Mouse (Mus musculus): ENCODE data around the gene Rnf213.
A peak's percentile ranks its signal among the peaks of the same experiment; 100 is the strongest.
"Not testable (repeated sequence)": the region's sequence is repeated elsewhere in the genome, so short reads cannot be mapped to it uniquely, and the experiment has no call there.

The Rnf213 gene

DNA sequence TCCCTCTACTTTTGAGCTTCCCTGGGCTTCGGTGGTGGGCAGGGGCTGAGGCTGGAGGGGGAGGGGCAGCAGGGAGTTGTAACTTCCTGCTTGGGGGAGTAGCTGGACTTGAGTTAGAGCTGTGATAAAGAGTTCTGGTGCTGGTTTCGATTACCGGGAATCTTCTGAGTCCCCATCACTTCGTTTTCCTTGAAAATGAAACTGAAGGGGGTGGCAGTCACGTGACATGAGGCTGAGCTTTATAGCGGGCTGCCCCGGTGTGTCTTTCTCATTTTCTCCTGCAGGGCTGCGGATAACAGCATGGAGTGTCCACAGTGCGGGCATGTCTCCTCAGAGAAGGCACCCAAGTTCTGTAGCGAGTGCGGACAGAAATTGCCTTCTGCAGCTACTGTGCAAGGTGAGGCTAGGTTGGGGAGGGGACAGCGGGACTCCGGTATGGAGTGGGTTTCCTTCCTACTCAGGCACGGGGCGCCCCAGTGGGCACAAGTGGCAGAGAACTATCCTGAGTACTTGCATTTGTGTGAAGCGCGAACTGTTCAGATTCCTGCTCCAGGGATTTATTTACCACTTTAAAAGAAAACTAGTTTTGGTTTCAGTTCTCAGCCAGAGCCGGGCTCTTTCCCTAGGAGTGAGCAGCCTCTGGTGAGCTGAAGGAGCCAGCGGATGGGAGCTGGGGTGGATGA, at the start of gene Rnf213:
Gene Rnf213 (plus strand): TSS at position 301 of the 683 bp plus-strand sequence.
- peak; percentile 74 for DNase-seq

DNA sequence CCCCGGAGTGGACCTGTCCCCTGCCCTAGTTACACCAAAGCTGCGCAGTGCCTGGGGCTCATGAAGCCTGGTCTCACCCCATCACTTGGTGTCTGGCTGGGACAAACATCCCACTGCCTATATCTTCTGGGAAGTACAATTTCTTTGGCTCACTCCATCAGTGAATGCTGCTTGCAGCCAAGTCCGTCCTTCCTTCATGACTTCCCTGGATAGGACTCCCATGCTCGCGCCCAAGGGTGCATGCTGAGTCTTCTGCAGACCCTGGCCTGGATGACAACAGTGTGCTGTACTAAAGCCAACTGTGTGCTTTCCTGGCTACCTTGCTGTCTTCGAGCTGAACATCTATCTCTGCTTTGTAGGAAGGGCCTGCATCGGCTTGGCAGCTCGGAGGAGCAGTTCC, 48.7 kb upstream of the Rnf213 start:
- DNase-seq: no peak

DNA sequence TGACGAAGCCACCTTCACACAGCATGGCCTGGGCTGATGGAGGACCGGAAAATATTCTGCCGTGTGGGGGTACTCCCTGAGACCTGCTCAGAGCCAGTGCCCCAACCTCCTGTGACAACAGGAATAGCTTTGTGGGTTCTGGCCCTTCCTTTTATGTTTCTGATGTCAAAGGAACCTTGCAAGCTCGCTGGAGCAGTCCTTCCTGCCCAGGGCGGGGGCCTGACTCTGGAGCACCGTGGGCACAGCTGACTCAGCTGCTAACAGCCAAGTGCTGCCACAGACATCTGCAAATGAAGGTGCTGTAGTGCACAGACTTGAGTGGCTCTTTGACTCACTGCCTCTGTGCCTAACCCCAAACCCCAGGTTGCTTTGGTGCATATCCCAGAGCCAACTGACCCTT, 48.0 kb upstream of the Rnf213 start:
- DNase-seq: peak; percentile 57

GRCm38 (mm10) chr11:119347125-119347524, 45.8 kb upstream of the Rnf213 start:
- no peak for DNase-seq

- no peak for DNase-seq
These were observed 40.8 kb upstream of the Rnf213 start for GRCm38 (mm10) chr11:119352113-119352512.

DNA sequence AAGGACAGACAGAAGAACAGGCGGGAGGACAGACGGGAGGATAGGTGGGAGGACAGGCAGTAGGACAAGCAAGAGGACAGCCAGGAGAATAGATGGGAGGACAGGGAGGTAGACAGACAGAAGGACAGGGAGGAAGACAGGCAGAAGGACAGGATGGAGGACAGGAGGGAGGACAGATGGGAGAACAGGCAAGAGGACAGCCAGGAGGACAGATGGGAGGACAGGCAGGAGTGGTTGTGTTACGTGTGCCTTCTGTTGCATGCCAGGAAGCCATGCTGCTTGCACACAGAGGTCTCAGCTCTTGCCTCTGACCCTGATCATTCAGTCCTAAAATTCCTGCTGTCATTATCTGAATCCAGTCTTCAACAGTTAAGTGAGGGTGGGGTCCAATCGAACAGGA, 39.0 kb upstream of the Rnf213 start:
- DNase-seq: no peak

- DNase-seq: no peak
These were observed 38.0 kb upstream of the Rnf213 start for GRCm38 (mm10) chr11:119354798-119355442.

GRCm38 (mm10) chr11:119355443-119356385, 37.2 kb upstream of the Rnf213 start, which contains the start of the genes Sgsh and Slc26a11:
Gene Sgsh (minus strand): TSS chr11:119355536.
Gene Slc26a11 (plus strand): TSS chr11:119355557.
- peak; percentile 76 for DNase-seq

GRCm38 (mm10) chr11:119359089-119359488, 33.8 kb upstream of the Rnf213 start:
- DNase-seq: no peak

- no peak for DNase-seq
These were observed 29.9 kb upstream of the Rnf213 start for GRCm38 (mm10) chr11:119362769-119363533.

GRCm38 (mm10) chr11:119363534-119364145, 29.3 kb upstream of the Rnf213 start:
- DNase-seq: peak; percentile 86

- no peak for DNase-seq
These were observed 17.5 kb upstream of the Rnf213 start for GRCm38 (mm10) chr11:119375425-119375824.

- no peak for DNase-seq
These were observed 15.6 kb upstream of the Rnf213 start for GRCm38 (mm10) chr11:119377326-119377725.

DNA sequence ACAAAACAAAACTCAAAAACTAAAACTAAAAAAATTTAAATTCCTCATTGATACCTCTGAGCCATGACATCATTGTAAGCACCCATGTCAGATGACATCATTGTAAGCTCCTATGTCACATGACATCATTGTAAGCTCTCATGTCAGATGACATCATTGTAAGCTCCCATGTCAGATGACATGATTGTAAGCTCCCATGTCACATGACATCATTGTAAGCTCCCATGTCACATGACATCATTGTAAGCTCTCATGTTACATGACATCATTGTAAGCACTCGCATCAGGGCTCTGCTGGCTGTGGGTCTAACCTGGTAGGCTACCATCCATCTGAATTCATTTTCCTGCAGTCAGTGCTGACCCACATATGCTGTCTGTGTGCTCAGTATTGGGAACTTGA, 14.3 kb upstream of the Rnf213 start:
- DNase-seq: no peak

DNA sequence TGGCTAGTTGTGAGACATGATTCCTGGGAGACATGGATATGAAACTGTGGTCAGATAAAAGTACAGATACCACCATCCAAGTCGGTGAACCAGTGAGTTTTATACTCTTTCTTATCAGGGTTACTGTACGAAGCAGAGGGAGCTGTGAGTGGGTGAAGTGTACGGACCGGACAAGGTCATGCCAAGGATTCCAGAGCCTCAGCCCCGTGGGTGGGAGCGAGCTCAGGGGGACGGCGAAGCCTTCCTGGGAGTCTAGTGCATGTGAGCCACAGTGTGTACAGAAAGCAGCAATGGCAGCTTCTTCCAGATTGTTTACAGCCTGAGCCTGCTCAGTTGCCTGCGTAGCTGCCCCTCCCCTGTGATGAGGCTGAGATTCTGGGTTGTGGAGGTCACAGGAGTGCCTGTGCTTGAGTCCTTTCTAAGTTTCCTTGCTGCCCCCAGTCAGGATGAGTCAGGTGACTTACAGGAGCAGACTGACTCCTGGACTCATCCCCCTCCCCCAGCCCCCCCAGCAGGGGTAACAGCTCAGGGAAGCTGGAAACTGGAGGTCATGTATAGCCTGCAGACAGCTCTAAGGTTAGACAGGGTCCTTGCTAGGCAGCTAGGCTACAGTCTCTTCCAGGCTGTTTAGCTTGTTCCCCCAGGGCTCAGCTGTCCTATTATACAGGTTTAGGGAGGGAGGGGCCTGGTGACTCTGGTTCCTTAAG, 11.1 kb upstream of the Rnf213 start:
- no peak for DNase-seq

DNA sequence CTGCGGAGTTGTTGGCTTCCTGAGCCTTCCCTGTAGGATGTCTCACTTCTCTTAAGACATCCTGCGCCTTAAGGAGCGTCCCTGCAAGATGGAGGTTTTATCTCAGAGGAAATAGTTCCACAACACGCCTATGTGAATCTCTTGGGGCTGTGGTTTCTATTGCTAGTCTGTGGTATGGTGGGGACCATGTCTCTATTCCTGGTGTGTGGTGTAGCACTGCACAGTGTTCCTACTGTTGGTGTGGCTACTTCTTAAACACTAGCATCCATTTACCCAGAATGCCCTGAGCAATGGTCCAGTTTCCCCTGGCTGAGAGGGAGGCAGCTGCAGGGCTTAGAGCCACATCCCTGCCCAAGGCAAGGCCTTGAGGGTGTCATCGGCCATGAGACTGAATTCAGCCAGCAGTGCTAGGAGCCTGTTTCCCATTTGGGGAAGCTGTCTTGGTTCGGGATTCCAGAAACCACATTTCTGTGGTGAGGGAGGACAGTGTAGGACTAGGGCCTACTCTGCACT, 10.5 kb upstream of the Rnf213 start:
- DNase-seq: no peak

DNA sequence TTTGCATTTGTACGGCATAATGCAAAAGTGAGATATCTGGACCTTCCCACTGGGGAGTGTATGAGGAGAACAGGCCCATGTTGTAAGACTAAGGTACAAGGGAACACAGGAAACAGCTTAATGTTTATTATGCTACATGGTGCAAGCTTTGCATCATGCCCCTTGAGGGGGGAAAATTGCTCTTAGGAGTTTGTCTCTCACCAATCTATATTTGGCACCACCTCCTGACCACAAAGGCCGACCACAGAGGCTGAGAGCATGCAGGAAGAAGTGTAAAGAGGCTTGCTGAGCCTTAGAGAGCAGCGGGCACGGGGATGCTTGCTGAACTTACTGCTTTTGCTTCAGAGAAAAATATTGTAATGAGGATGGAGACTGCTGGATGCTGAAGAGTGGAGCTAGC, 8.0 kb upstream of the Rnf213 start:
- peak; percentile 71 for DNase-seq

GRCm38 (mm10) chr11:119386306-119386705, 6.6 kb upstream of the Rnf213 start:
- DNase-seq: peak; percentile 35

GRCm38 (mm10) chr11:119387273-119387672, 5.6 kb upstream of the Rnf213 start:
- not testable (repeated sequence) for DNase-seq

- DNase-seq: peak; percentile 63
These were observed 3.0 kb upstream of the Rnf213 start for GRCm38 (mm10) chr11:119389851-119390270.
